Mouse (Mus musculus) stomach, postnatal 0 days (tissue): ENCODE results near the gene 2810004N23Rik. TPM values are rescaled to one million over a fixed set of nuclear protein-coding genes. Genes with fewer than 3 reads are reported as not detected.

Source experiments
- ATAC-seq: fragments of 200-750 bp; cut with Nextera tagmentation; 2 replicates; pipeline ENCODE4 v1.8.0; 2017; ENCODE audit not compliant: low FRiP score, low TSS enrichment
- DNase-seq: peaks from one replicate; pipeline ENCODE4 v3.0.0-alpha.2; 2016; ENCODE audit warnings: low spot score
- H3K27ac ChIP-seq: fragments of 300-500 bp; sonication (generic); replicated peaks from 2 replicates; pipeline ENCODE4 v1.5.1; 2014; ENCODE audit warnings: mild to moderate bottlenecking, control low read depth
- H3K27me3 ChIP-seq: fragments of 300-500 bp; sonication (generic); 2 replicates; pipeline ENCODE4 v1.6.1; 2014; ENCODE audit warnings: low read length; ENCODE audit not compliant: control insufficient read depth, insufficient read depth
- H3K36me3 ChIP-seq: fragments of 300-500 bp; sonication (generic); 2 replicates; pipeline ENCODE4 v1.6.1; 2014; ENCODE audit warnings: low read length, mixed read lengths; ENCODE audit not compliant: control insufficient read depth, insufficient read depth
- H3K4me1 ChIP-seq: fragments of 300-500 bp; sonication (generic); replicated peaks from 2 replicates; pipeline ENCODE4 v1.6.1; 2014; ENCODE audit warnings: antibody characterized with exemption; ENCODE audit not compliant: control insufficient read depth, insufficient read depth
- H3K4me2 ChIP-seq: fragments of 300-500 bp; sonication (generic); replicated peaks from 2 replicates; pipeline ENCODE4 v1.6.1; 2014; ENCODE audit warnings: low read depth, mild to moderate bottlenecking, control low read depth, moderate library complexity
- H3K4me3 ChIP-seq: fragments of 300-500 bp; sonication (generic); 2 replicates; pipeline ENCODE4 v1.5.1; 2014; ENCODE audit warnings: low read depth, low read length, control low read depth
- H3K9ac ChIP-seq: fragments of 300-500 bp; sonication (generic); 2 replicates; pipeline ENCODE4 v1.6.1; 2014; ENCODE audit warnings: mild to moderate bottlenecking, low read length, control low read depth, mixed read lengths
- H3K9me3 ChIP-seq: fragments of 300-500 bp; sonication (generic); 2 replicates; pipeline ENCODE4 v1.6.1; 2016; ENCODE audit warnings: low read length; ENCODE audit not compliant: control insufficient read depth
- CTCF ChIP-seq: IDR thresholded peaks from 2 replicates; pipeline ENCODE4 v1.5.1; 2016; ENCODE audit warnings: antibody characterized with exemption, low read depth, mild to moderate bottlenecking, moderate library complexity
- EP300 ChIP-seq: optimal IDR thresholded peaks from 2 replicates; pipeline ENCODE3; 2016; ENCODE audit warnings: antibody characterized with exemption
- WGBS: fragments of 180-500 bp; shearing (Covaris S2); extraction: QIAGEN DNeasy Blood & Tissue Kit; methylation state at CpG from one replicate; pipeline ENCODE4 v1.1.7; 2014; 5-methylcytosine and 5-hydroxymethylcytosine counted together
- polyA plus RNA-seq: library from polyadenylated mRNA; unstranded; fragments of >200 nt; fragmentation: Nextera tagmentation; extraction: Ambion mirVana; gene quantifications from 2 replicates; pipeline ENCODE4 v1.2.1, GENCODE M21; 2015

Gene 2810004N23Rik
- polyA plus RNA-seq, 1 experiment from 2014 or later = 20.2 TPM

DNA sequence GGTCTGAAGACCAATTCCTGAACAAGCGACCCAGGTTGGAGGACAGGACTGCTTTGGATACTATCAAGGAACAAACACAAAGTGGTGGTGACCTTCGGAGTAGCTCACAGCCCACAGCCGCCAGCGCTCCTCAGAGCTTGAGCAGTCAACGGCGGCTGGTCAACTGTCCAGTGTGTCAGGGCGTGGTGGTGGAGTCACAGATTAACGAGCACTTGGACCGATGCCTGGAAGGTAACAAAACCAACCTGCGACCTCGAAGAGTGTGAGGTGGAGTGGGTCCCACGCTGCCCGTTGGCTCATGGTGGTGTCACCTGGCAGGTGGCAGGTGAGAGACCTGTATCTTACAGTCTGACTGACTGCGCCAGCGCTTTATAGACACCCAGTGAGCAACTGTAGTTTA is 40.3 kb upstream of the 2810004N23Rik start:
- peaks cover 29% of the 10 kb centered on the region for H3K36me3 ChIP-seq
- WGBS = 90% methylated on average over 15 of the region's 15 CpGs
- no peaks in the 10 kb centered on the region for H3K9me3 ChIP-seq
- DNase-seq = no peak
- no peak overlapping the region for H3K4me3 ChIP-seq
- H3K4me1 ChIP-seq = 0 out of 2 replicates have a peak, but pooled peaks cover 6% of the 10 kb centered on the region
- H3K27ac ChIP-seq = no peak overlapping the region
- 0 out of 2 replicates have a peak, but pooled peaks have one; percentile 14 for ATAC-seq
- TF ChIP-seq CTCF (no peak), EP300 (no peak)
- H3K9ac ChIP-seq = no peak overlapping the region
- H3K27me3 ChIP-seq = no peaks in the 10 kb centered on the region
- no peak overlapping the region for H3K4me2 ChIP-seq

DNA sequence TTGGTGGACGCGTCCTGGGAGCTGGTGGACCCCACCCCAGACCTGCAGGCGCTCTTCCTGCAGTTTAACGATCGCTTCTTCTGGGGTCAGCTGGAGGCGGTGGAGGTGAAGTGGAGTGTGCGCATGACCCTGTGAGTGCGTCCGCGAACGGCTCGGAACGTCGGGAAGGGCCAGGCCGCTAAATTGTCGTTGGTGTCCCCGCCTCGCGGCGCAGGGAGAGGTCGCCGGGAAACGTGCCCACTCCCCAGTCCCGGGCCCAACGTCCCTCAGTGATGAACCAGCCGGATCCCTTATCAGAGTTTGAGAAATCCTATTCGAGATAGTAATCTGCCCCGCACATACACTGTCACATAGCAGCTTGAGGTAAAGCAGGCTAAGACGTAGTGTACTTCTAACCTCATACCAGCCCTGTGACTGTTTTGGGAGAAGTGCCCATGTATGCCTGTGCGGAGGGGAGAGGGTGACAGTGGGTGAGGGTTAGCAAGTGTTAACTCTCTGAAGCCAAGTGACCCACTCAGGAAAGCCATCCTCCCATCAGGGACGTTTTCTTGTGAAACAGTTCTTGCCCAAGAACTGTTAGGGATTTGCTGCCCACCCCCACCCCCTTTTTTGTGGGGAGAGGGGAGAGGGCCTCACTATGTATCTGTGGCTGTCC is 35.5 kb upstream of the 2810004N23Rik start:
- TF ChIP-seq EP300 (no peak), CTCF (no peak)
- Histone ChIP-seq H3K36me3 (peaks cover 29% of the 10 kb centered on the region), H3K9ac (peak overlapping the region; percentile 87), H3K9me3 (no peaks in the 10 kb centered on the region), H3K27ac (peak overlapping the region; percentile 86), H3K27me3 (no peaks in the 10 kb centered on the region), H3K4me2 (peak overlapping the region; percentile 98), H3K4me1 (peaks cover 14% of the 10 kb centered on the region; the same call in 1 of the 2 replicates), H3K4me3 (peak overlapping the region; percentile 86)
- DNase-seq (no peak), ATAC-seq (no peak)
- 3% methylated on average over 31 of the region's 31 CpGs for WGBS

DNA sequence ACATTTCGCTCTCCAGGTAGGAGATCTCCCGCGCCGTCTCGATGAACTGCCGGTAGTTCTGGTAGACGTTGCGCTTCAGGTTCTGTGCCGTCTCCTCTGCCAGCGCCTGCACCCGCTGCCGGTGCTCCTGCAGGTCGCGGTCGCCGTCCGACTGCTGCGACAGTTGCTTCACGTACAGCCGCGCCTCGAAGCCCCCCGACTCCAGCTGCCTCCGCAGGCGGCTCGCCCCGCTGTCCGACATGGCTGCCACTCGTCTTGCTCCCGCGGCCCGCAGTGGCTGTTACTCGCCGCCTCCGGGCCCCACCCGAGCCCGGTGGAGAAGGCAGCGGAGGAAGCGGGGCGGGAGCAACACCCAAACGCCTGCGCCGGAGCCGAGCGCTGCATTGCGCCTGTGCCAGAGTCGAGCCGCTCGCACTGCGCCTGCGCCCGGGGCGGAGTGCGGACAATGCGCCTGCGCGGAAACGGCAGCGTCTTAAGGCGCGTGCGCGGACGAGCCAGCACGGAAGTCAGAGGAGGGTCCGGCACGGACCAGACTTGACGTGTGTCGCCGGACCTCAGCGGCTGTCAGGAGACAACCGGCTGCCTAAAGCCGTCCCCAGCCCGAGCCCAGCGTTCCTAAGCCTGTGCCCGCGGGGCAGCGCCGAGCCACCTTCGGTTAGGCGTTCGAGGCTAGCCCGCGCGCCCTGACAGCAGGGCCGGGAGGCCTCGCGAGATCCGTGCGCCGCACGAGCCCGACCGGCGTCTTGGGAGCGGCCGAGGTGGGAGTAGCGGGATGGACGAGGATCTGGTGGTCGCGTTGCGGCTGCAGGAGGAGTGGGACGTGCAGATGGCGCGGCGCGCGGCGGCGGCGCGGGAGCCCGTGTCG is 34.7 kb upstream of the 2810004N23Rik start, which contains the start of the genes Exoc8 and Sprtn:
Gene Exoc8 (minus strand): TSS at position 320 of the 865 bp plus-strand sequence.
Gene Sprtn (plus strand): TSS at position 501 of the 865 bp plus-strand sequence.
- Histone ChIP-seq H3K4me1 (peaks cover 14% of the 10 kb centered on the region; the same call in 1 of the 2 replicates), H3K4me2 (peak within 1 kb of the TSS; percentile 98), H3K4me3 (peak within 1 kb of the TSS; percentile 86), H3K27ac (peak within 1 kb of the TSS; percentile 90), H3K9ac (peak within 1 kb of the TSS; percentile 87), H3K9me3 (no peaks in the 10 kb centered on the region), H3K36me3 (peaks cover 21% of the 10 kb centered on the region), H3K27me3 (no peaks in the 10 kb centered on the region)
- ATAC-seq (peak; percentile 86), DNase-seq (peak; percentile 98)
- TF ChIP-seq CTCF (no peak), EP300 (no peak)
- WGBS = under 1% methylated on average over 114 of the region's 114 CpGs

DNA sequence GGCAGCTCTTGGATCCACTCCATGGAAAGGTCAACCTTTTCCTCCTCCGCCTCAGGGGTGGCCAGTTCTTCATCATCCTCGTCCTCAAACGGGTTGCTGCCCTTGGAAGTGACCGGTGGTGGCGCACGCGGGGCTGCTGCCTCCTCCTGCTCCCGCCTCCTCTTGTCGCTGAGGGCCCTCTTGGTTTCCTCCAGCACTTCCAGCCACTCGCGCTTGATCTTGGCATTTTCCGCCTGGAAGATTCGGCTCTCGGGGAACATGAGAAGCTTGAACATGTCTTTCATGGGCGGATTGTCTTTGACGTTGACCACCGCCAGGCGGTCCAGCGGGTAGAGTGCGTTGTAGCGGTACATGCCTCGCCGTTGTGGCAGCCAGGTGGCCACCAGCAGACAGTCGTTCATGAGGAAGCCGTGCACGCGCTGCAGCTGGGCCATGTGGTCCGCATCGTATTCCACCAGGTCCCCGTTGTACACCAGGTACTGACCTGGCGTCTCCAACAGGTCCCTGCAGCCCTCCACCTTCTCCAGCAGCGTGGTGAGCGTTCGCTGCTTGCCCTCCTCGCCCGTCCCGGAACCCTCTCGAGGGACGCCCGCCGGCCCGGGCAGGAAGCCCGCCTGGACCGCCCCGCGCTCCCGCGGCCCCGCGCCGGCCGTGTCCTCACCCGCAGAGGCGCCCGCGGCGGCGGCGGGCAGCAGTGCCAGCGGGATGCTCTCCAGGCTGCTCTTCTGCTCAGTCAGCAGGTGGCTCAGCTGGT is 33.9 kb upstream of the 2810004N23Rik start:
- no peaks in the 10 kb centered on the region for H3K27me3 ChIP-seq
- peak overlapping the region; percentile 86 for H3K4me3 ChIP-seq
- peak overlapping the region; percentile 98 for H3K4me2 ChIP-seq
- peak overlapping the region; percentile 90 for H3K27ac ChIP-seq
- no peaks in the 10 kb centered on the region for H3K9me3 ChIP-seq
- TF ChIP-seq CTCF (peak; percentile 79), EP300 (no peak)
- ATAC-seq = peak; percentile 73
- peak; percentile 87 for DNase-seq
- peaks cover 14% of the 10 kb centered on the region; the same call in 1 of the 2 replicates for H3K4me1 ChIP-seq
- WGBS = 1% methylated on average over 55 of the region's 60 CpGs
- H3K36me3 ChIP-seq = peaks cover 14% of the 10 kb centered on the region
- peak overlapping the region; percentile 87 for H3K9ac ChIP-seq

DNA sequence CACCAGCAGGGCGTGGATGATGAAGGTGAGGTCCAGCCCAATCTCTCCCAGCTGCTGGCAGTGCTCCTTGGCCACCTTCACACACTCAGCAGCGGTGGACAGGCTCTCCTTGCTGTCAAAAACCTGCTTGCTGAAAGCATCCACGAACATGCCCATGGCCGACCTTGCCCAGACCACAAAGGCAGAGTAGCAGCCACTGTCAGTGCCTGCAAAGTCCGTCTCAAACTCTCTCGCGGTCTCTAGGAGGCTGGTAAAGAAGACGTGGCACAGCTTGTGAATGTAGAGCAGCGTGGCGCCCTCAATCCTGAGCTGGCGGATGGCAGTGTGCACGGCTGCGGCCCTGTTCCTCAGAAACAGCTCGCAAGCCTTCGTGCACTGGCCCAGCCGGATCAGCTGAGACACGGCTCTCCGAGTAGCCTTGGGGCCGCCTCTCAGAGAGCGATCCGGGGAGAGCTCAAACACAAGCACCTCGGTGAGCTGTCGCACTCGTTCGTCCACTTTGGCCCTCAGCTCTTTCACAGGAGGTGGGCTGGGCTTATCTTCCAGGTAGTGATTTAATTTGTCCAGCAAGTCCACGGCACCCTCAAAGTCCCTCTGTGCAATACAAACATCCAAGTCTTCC is 33.2 kb upstream of the 2810004N23Rik start:
- Histone ChIP-seq H3K4me1 (peaks cover 14% of the 10 kb centered on the region; the same call in 1 of the 2 replicates), H3K4me2 (peak overlapping the region; percentile 98), H3K36me3 (peaks cover 10% of the 10 kb centered on the region), H3K4me3 (peak overlapping the region; percentile 86), H3K9me3 (no peaks in the 10 kb centered on the region), H3K27me3 (no peaks in the 10 kb centered on the region), H3K9ac (peak overlapping the region; percentile 87; the same call in 1 of the 2 replicates), H3K27ac (peak overlapping the region; percentile 90)
- 0 out of 2 replicates have a peak, but pooled peaks have one; percentile 1 for TF ChIP-seq CTCF
- no peak for TF ChIP-seq EP300
- 54% methylated on average over 26 of the region's 26 CpGs for WGBS
- ATAC-seq (peak; percentile 59), DNase-seq (peak; percentile 38)
